Mouse (Mus musculus) stomach, postnatal 0 days (tissue): Measurements from ENCODE around the gene Rhbdl1.

Source experiments
- CTCF ChIP-seq: IDR thresholded peaks from 2 replicates; pipeline ENCODE4 v1.5.1; 2016; ENCODE audit warnings: antibody characterized with exemption, low read depth, mild to moderate bottlenecking, moderate library complexity
- EP300 ChIP-seq: optimal IDR thresholded peaks from 2 replicates; pipeline ENCODE3; 2016; ENCODE audit warnings: antibody characterized with exemption

GRCm38 (mm10) chr17:25823452-25823851 lies 13.6 kb downstream of the Rhbdl1 start, which contains the start of gene Wdr24:
- TF ChIP-seq EP300: no peak
- TF ChIP-seq CTCF: no peak
